Comparison of ENCODE assay signal across 26 mouse cellular contexts in genomic region chr11:118172768-118173167, GRCm38 (mm10). TPM values are rescaled to one million over a fixed set of nuclear protein-coding genes. Genes with fewer than 3 reads are reported as not detected.
DNase-seq lines count a peak whose midpoint lies in the region; TF ChIP-seq lines count a peak whose summit lies in the region.
"Had no signal": no experiment of that assay in that cellular context is flagged by ENCODE, and none has a peak within 500 bp of the region (broad histone marks: within the 10 kb centered on the region; RNA-seq: fewer than 3 reads in every experiment).

No protein-coding gene starts in this region.

- peaks cover 18% of the 10 kb centered on the region for H3K4me1 ChIP-seq in heart, embryonic 10.5 days
- peaks cover 18% of the 10 kb centered on the region for H3K4me1 ChIP-seq in brown adipose tissue, adult 24 weeks (ENCODE audit: control insufficient read depth, insufficient read depth, insufficient read length, low read length)
- H3K4me1 ChIP-seq: embryonic facial prominence, embryonic 13.5 days; hindbrain, embryonic 13.5 days; liver, embryonic 13.5 days; stomach, embryonic 15.5 days had no signal

- no peaks in the 10 kb centered on the region for H3K9me3 ChIP-seq in heart, embryonic 10.5 days
- H3K9me3 ChIP-seq: embryonic facial prominence, embryonic 13.5 days; heart, embryonic 12.5 days; hindbrain, embryonic 13.5 days; liver, embryonic 13.5 days; megakaryocyte, embryonic 14.5 days; stomach, embryonic 15.5 days had no signal

- TF ChIP-seq CTCF in layer of hippocampus, adult 2 months (conservative IDR thresholded peaks at IDR 0.05), result no peak

- DNase-seq in heart, embryonic 10.5 days (ENCODE audit: low spot score), result no peak
- DNase-seq in heart, adult 8-10 months (ENCODE audit: low spot score), result no peak
- no peak for DNase-seq in layer of hippocampus, adult 2 months (ENCODE audit: low spot score in 2 of 2)
- no peak for DNase-seq in layer of hippocampus, adult 8-10 months (ENCODE audit: low spot score in 2 of 2)
- peak; percentile 77 for DNase-seq in retina, postnatal 1 day
- DNase-seq in spleen, postnatal 10 days (ENCODE audit: low spot score in 2 of 2), result no peak
- DNase-seq: adrenal gland, postnatal 25 days; B cell, adult 2 months; cerebellum, adult 9-10 months; gastrocnemius, postnatal 14 days; heart, postnatal 14 days; kidney, adult 11 months; kidney, postnatal 14 days; liver, embryonic 13.5 days; lung, adult 18-20 months; lung, postnatal 4 days; midbrain, embryonic 14.5 days; right cerebral cortex, postnatal 14 days had no signal

- peaks cover 47% of the 10 kb centered on the region for H3K36me3 ChIP-seq in heart, embryonic 10.5 days

- peak overlapping the region; percentile 31; the same call in 1 of the 2 replicates for H3K27ac ChIP-seq in heart, embryonic 10.5 days
- H3K27ac ChIP-seq in layer of hippocampus, adult 2 months, result peak overlapping the region; percentile 4; the same call in 1 of the 2 replicates
- peak overlapping the region; percentile 37 for H3K27ac ChIP-seq in brown adipose tissue, adult 24 weeks (replicated peaks; ENCODE audit: low read depth, low read length)
- H3K27ac ChIP-seq: embryonic facial prominence, embryonic 13.5 days; hindbrain, embryonic 13.5 days; liver, embryonic 13.5 days; stomach, embryonic 15.5 days had no signal

- no peaks in the 10 kb centered on the region for H3K27me3 ChIP-seq in heart, embryonic 10.5 days (ENCODE audit: insufficient read depth, poor library complexity, severe bottlenecking)
- H3K27me3 ChIP-seq: embryonic facial prominence, embryonic 13.5 days; heart, embryonic 12.5 days; hindbrain, embryonic 13.5 days; liver, embryonic 13.5 days; stomach, embryonic 15.5 days had no signal

- 79% methylated on average over 5 of the region's 5 CpGs for WGBS in heart, embryonic 10.5 days

- H3K4me3 ChIP-seq in heart, embryonic 10.5 days, result no peak overlapping the region
- no peak overlapping the region for H3K4me3 ChIP-seq in layer of hippocampus, adult 2 months
- no peak overlapping the region for H3K4me3 ChIP-seq in brown adipose tissue, adult 24 weeks (ENCODE audit: insufficient read depth, low read depth, low read length)
- H3K4me3 ChIP-seq: embryonic facial prominence, embryonic 13.5 days; heart, embryonic 12.5 days; hindbrain, embryonic 13.5 days; liver, embryonic 13.5 days; megakaryocyte, embryonic 14.5 days; stomach, embryonic 15.5 days had no signal

RNA-seq across cellular contexts. Expression of gene Dnah17, which starts 42.3 kb away (rescaled TPM):
- polyA plus RNA-seq in heart, embryonic 10.5 days (2016; fragmentation: Nextera tagmentation; extraction: Ambion mirVana), result 0.12 and 0.14 TPM in 2 replicates
- total RNA-seq in heart, adult 8-10 months (2022), result under 1 TPM; 0.03 to 0.66 (median 0.07) TPM
- total RNA-seq in layer of hippocampus, adult 2 months (2021), result under 1 TPM; 0.07 to 0.15 TPM
- total RNA-seq in layer of hippocampus, adult 8-10 months (2022), result under 1 TPM in 2 of 4 experiments, not detected in 2; 0.07 to 0.09 TPM
- not detected in 2 replicates for polyA plus RNA-seq in brown adipose tissue, adult 24 weeks (2012; ENCODE audit: insufficient read depth, insufficient read length, missing spikeins)
- total RNA-seq: common myeloid progenitor, adult 5-6 weeks; granulocyte monocyte progenitor cell, adult 5-6 weeks had no signal
